Mouse (Mus musculus) limb, embryonic 11.5 days (tissue): ENCODE measurements around the gene Igfn1. TPM values are rescaled to one million over a fixed set of nuclear protein-coding genes. Genes with fewer than 3 reads are reported as not detected.

Source experiments
- ATAC-seq: fragments of 200-750 bp; cut with Nextera tagmentation; 2 replicates; pipeline ENCODE4 v1.8.0; 2017; ENCODE audit warnings: low read depth; ENCODE audit not compliant: insufficient number of reproducible peaks, low FRiP score, low TSS enrichment
- DNase-seq: peaks from one replicate; pipeline ENCODE4 v3.0.0-alpha.2; 2015; ENCODE audit warnings: low spot score
- H3K27ac ChIP-seq: fragments of 300-500 bp; sonication (generic); replicated peaks from 2 replicates; pipeline ENCODE4 v1.5.1; 2014; ENCODE audit warnings: low read depth, mild to moderate bottlenecking, low read length
- H3K27me3 ChIP-seq: fragments of 300-500 bp; sonication (generic); 2 replicates; pipeline ENCODE4 v1.6.1; 2014; ENCODE audit warnings: mild to moderate bottlenecking, low read length, mixed read lengths; ENCODE audit not compliant: control insufficient read depth, insufficient read depth
- H3K36me3 ChIP-seq: fragments of 300-500 bp; sonication (generic); 2 replicates; pipeline ENCODE4 v1.6.1; 2014; ENCODE audit warnings: mild to moderate bottlenecking, low read length, moderate library complexity, mixed read lengths; ENCODE audit not compliant: control insufficient read depth, insufficient read depth
- H3K4me1 ChIP-seq: fragments of 300-500 bp; sonication (generic); 2 replicates; pipeline ENCODE4 v1.6.1; 2014; ENCODE audit warnings: low read length, mixed read lengths; ENCODE audit not compliant: control insufficient read depth, insufficient read depth
- H3K4me2 ChIP-seq: fragments of 300-500 bp; sonication (generic); 2 replicates; pipeline ENCODE4 v1.6.1; 2014; ENCODE audit warnings: low read depth, mild to moderate bottlenecking, moderate library complexity; ENCODE audit not compliant: severe bottlenecking
- H3K4me3 ChIP-seq: fragments of 300-500 bp; sonication (generic); 2 replicates; pipeline ENCODE4 v1.5.1; 2014; ENCODE audit warnings: low read depth, low read length
- H3K9ac ChIP-seq: fragments of 300-500 bp; sonication (generic); 2 replicates; pipeline ENCODE4 v1.6.1; 2014; ENCODE audit warnings: mild to moderate bottlenecking, low read length
- H3K9me3 ChIP-seq: fragments of 300-500 bp; sonication (generic); 2 replicates; pipeline ENCODE4 v1.6.1; 2016; ENCODE audit warnings: low read length; ENCODE audit not compliant: control insufficient read depth
- WGBS: fragments of 180-500 bp; shearing (Covaris S2); extraction: QIAGEN DNeasy Blood & Tissue Kit; methylation state at CpG from one replicate; pipeline ENCODE4 v1.1.7; 2014; 5-methylcytosine and 5-hydroxymethylcytosine counted together
- polyA plus RNA-seq: library from polyadenylated mRNA; unstranded; fragments of >200 nt; fragmentation: Nextera tagmentation; extraction: Ambion mirVana; gene quantifications from 2 replicates; pipeline ENCODE4 v1.2.1, GENCODE M21; 2014

Igfn1 gene
- polyA plus RNA-seq, 1 experiment from 2014 or later = 0.13 TPM

DNA sequence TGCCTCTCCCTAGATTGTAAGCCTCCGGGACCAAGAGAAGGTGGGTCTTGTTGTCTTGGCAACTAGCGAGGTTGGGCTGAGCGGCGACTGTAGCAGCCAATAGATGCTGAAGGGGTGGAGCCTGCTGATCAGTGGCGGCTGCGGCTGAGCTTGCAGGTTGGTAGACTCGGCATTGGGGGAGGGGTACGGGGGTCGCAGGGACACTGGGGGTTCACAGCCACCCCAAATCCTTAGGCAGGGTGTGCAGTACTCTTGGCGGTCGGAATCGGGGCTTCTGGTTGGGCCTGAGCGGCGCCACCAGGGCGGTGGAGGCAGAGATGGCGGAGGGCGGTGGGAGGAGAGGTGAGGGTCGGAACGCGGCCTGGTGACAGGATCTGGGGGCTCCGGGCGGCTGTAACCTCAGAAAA is 11.8 kb upstream of the Igfn1 start:
- peak overlapping the region; percentile 72 for H3K4me3 ChIP-seq
- peaks cover 3% of the 10 kb centered on the region; the same call in 1 of the 2 replicates for H3K36me3 ChIP-seq
- H3K27ac ChIP-seq = 0 out of 2 replicates have a peak overlapping the region, but pooled peaks have one; percentile 15
- H3K9me3 ChIP-seq = no peaks in the 10 kb centered on the region
- no peaks in the 10 kb centered on the region for H3K27me3 ChIP-seq
- H3K4me2 ChIP-seq = peak overlapping the region; percentile 74
- DNase-seq (peak; percentile 95), ATAC-seq (peak; percentile 99)
- peak overlapping the region; percentile 81 for H3K9ac ChIP-seq
- 0 out of 2 replicates have a peak, but pooled peaks cover 2% of the 10 kb centered on the region for H3K4me1 ChIP-seq
- WGBS = 0% methylated on average over 22 of the region's 22 CpGs

DNA sequence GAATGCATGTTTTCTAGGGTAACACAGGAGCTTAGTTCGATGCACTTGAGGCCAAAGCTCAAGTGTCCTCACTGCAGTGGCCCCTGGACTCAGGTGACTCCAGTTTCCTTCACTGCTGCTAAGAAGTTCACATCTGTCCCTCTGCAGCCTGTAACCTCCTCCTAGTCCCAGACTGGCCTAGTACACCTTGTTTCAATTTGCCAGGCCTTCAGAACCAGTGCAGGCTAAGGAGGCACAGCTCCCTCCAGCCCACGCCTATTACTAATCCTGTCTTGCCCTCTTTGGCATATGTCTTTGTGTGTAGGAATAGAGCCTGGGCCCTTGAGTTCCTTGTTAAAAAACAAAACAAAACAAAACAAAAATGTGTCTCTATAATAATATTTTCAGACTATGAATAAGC is 11.2 kb upstream of the Igfn1 start:
- Histone ChIP-seq H3K9ac (no peak overlapping the region), H3K36me3 (peaks cover 3% of the 10 kb centered on the region; the same call in 1 of the 2 replicates), H3K4me1 (0 out of 2 replicates have a peak, but pooled peaks cover 2% of the 10 kb centered on the region), H3K4me2 (0 out of 2 replicates have a peak overlapping the region, but pooled peaks have one; percentile 13), H3K4me3 (no peak overlapping the region), H3K27ac (no peak overlapping the region), H3K27me3 (no peaks in the 10 kb centered on the region), H3K9me3 (no peaks in the 10 kb centered on the region)
- 57% methylated on average over 2 of the region's 2 CpGs for WGBS
- DNase-seq = peak; percentile 48
- peak; percentile 37; the same call in 1 of the 2 replicates for ATAC-seq

DNA sequence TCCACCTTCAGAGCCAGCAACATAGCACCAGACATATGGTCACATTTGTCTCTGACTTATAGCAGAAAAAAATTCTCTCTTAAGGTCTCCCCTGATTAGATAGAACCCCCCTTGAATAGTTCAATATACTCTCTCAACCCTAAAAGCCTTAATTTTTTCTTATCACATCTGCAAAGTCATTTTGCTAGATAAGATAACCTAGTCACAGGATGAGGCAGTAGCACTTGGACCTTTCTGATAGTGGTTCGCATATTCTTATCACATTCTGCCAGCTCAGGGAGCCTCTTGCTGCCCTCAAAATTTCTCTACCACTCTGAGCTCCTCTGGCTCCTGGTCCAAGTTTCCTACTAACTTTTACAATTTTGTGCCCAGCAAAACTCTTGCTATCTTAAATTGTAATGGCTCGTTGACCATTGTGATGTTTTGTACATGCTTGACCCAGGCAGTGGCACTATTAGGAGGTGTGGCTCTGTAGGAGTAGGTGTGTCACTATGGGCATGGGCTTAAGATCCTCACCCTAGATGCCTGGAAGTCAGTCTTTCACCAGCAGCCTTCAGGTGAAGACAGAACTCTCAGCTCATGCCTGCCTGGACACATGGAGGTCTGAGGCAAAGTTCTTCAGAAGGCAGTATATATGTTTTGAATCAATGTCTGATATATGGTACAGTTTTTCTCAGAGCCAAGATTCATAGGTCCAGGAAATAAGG is 8.8 kb upstream of the Igfn1 start:
- ATAC-seq (no peak), DNase-seq (no peak)
- Histone ChIP-seq H3K9me3 (no peaks in the 10 kb centered on the region), H3K9ac (no peak overlapping the region), H3K4me3 (no peak overlapping the region), H3K27me3 (no peaks in the 10 kb centered on the region), H3K36me3 (no peaks in the 10 kb centered on the region), H3K4me2 (no peak overlapping the region), H3K4me1 (0 out of 2 replicates have a peak, but pooled peaks cover 2% of the 10 kb centered on the region), H3K27ac (no peak overlapping the region)
- 76% methylated on average over 2 of the region's 2 CpGs for WGBS

DNA sequence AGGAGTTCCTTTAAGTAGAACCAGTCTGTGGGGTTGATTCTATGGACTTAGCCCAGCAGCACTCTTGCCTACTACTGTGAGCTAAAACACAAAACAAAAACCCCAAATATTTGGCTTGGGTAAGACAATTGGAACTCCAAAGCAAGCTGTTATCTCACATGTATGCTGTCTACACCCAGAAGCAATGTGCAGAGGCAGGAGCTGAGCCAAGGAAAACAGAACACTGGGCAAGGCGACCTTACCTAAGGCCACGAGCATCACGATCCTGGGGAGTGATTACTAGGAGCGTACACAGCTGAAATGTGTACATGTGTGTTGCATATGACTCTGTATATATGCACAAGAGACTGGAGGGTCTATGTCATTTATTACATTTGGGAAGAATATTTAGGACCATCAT is 7.4 kb upstream of the Igfn1 start:
- 0 out of 2 replicates have a peak, but pooled peaks cover 2% of the 10 kb centered on the region for H3K4me1 ChIP-seq
- H3K27ac ChIP-seq = no peak overlapping the region
- no peaks in the 10 kb centered on the region for H3K36me3 ChIP-seq
- H3K27me3 ChIP-seq = no peaks in the 10 kb centered on the region
- H3K4me2 ChIP-seq = no peak overlapping the region
- no peak for DNase-seq
- H3K9me3 ChIP-seq = no peaks in the 10 kb centered on the region
- WGBS = 89% methylated on average over 4 of the region's 4 CpGs
- no peak overlapping the region for H3K4me3 ChIP-seq
- ATAC-seq = no peak
- no peak overlapping the region for H3K9ac ChIP-seq

DNA sequence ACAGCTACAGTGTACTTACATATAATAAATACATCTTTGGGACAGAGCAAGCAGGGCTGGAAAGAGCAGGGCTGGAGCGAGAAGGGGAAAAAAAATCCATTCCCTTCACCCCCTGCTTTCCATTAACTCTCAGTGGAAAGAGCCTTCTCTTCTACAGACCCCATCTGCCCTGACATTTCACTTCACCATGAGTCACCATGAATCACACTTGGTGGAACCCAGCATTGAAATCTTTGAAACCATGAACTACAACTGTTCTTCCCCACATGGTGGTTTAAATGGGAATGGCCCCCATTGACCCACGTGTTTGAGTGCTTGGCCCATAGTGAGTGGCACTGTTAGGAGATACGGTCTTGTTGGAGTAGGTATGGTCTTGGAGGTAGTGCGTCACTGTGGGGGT is 4.1 kb upstream of the Igfn1 start:
- Histone ChIP-seq H3K4me3 (no peak overlapping the region), H3K4me1 (no peaks in the 10 kb centered on the region), H3K9me3 (no peaks in the 10 kb centered on the region), H3K27ac (no peak overlapping the region), H3K36me3 (no peaks in the 10 kb centered on the region), H3K4me2 (no peak overlapping the region), H3K9ac (no peak overlapping the region), H3K27me3 (peaks cover 5% of the 10 kb centered on the region)
- ATAC-seq (no peak), DNase-seq (no peak)
- 86% methylated on average over 4 of the region's 4 CpGs for WGBS

DNA sequence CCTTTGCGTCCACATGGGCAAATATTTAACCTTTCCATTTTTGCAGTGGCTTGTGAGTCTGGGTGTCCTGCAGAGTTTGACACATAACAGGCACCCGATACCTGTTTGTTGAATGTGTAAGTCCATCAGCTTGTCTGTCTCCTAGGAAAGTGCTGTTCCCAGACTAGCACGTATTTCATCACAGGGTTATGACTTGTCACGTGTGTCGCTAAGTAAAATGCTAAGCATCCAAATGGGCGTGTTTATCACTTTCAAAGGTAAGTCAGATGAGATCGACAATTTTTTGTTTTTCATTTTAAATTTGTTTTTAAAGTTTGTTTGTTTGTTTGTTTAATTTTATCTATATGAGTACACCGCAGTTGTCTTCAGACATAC is 2.0 kb upstream of the Igfn1 start:
- Histone ChIP-seq H3K36me3 (no peaks in the 10 kb centered on the region), H3K4me3 (peak overlapping the region; percentile 38; the same call in 1 of the 2 replicates), H3K27ac (no peak overlapping the region), H3K9ac (no peak overlapping the region), H3K4me1 (no peaks in the 10 kb centered on the region), H3K9me3 (no peaks in the 10 kb centered on the region), H3K27me3 (peaks cover 5% of the 10 kb centered on the region), H3K4me2 (peak overlapping the region; percentile 80; the same call in 1 of the 2 replicates)
- 22% methylated on average over 8 of the region's 8 CpGs for WGBS
- DNase-seq = no peak
- ATAC-seq = no peak

DNA sequence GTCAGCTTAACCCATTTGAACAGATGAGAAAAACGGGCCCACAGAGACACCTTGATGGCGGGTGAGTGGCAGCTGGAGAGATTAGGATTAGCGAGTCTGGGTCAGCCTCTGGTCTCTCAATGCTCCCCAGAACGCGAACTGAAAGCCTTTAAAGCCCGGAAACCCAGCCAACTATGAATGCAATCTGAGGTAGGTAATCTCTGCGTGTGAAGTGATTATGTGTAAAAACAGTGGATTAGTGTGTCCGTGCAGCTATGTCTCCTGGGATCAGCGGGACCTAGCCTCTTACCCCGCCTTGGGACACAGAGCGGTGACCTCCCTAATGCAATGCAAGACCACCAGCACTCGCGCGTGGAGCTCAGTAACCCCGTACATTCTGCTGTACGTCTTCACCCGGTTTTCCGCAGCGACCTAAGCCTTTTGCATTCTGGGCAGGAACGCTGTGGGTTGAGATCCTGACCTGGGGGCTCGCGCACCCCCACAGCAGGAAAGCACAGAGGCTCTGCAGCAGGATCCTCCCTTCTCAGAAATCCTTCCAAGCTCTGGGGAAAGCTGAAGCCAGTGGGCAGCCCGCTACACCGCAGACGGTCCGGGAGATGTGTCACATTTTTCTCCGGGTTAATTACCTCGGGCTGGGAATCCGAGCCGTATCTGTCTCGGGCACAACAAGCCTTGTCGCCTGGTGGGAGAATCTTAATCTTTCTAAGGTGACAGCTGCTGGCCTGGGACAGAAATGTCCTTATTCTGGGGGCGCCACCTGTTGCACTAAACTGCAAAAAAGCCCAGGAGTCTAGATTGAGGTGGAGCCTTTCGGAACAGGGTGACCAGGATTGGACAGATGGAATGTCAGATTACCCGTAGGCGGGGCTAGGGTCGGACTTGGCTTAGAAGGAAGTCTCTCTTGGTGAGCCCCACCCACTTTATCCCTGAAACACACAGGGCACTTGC is 1.3 kb upstream of the Igfn1 start, which contains the start of gene Tmem9:
Gene Tmem9, plus strand, starts transcription at position 940 of the 948 bp plus-strand sequence.
- Histone ChIP-seq H3K27ac (no peak within 1 kb of the TSS), H3K4me3 (peak within 1 kb of the TSS; percentile 38)
- WGBS = 3% methylated on average over 37 of the region's 37 CpGs

DNA sequence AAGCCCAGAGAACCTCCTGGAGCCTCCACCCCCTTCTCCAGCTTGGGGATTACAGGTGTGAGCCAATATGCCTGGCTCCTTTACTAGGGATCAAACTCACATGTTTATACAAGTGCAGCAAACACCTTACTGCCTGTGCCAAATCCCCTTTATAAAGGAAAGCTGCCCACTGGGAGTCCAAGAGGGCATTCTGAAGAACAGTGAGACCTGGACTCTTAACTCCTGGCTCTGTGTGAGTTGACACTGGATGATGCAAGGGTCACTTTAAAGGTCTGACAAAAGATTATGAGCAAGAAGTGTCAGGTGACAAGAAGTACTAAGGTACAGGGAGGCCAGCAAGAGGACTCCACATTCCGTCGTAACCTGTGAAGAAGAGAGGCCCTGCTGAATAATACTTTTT is 4.7 kb downstream of the Igfn1 start:
- H3K9ac ChIP-seq = no peak overlapping the region
- no peak overlapping the region for H3K27ac ChIP-seq
- no peaks in the 10 kb centered on the region for H3K36me3 ChIP-seq
- H3K4me2 ChIP-seq = no peak overlapping the region
- no peaks in the 10 kb centered on the region for H3K9me3 ChIP-seq
- no peaks in the 10 kb centered on the region for H3K27me3 ChIP-seq
- no peak for ATAC-seq
- no peak overlapping the region for H3K4me3 ChIP-seq
- 89% methylated on average over 2 of the region's 2 CpGs for WGBS
- no peak for DNase-seq
- H3K4me1 ChIP-seq = no peaks in the 10 kb centered on the region

More for the DNA sequence above, 1.3 kb upstream of the Igfn1 start, which contains the start of gene Tmem9:
- Histone ChIP-seq H3K4me1 (no peaks in the 10 kb centered on the region), H3K27me3 (peaks cover 5% of the 10 kb centered on the region), H3K36me3 (no peaks in the 10 kb centered on the region), H3K9me3 (no peaks in the 10 kb centered on the region), H3K9ac (peak within 1 kb of the TSS; percentile 34), H3K4me2 (peak within 1 kb of the TSS; percentile 80)
- peak; percentile 88 for ATAC-seq
- DNase-seq = peak; percentile 80
